Mouse (Mus musculus) Patski (cell line): ENCODE results near the gene Txn2. TPM values are rescaled to one million over a fixed set of nuclear protein-coding genes. Genes with fewer than 3 reads are reported as not detected.

Experiments
- ATAC-seq: fragments of 100-300 bp; one replicate; pipeline ENCODE4 v1.8.0; 2021
- CTCF ChIA-PET: fragments of 350-600 bp; sonication (Branson Sonifier 250); formaldehyde crosslinking; loops from one replicate; lab custom pipeline; 2022; ENCODE audit warnings: inconsistent platforms; lab: Charles Lee
- POLR2A ChIA-PET: fragments of 350-600 bp; sonication (Branson Sonifier 250); formaldehyde crosslinking; loops from one replicate; lab custom pipeline; 2022; ENCODE audit warnings: antibody characterized with exemption, inconsistent platforms; lab: Charles Lee
- DNase-seq: peaks from one replicate; pipeline ENCODE4 v3.0.0-alpha.2; 2011; ENCODE audit warnings: low read depth, low spot score
- H3K27me3 ChIP-seq: fragments of 371-371 bp; one replicate; pipeline ENCODE4 v1.5.1; 2021
- CTCF ChIP-seq: fragments of 100-300 bp; IDR thresholded peaks from one replicate; pipeline ENCODE4 v1.5.1; 2021
- in situ Hi-C: fragments of 300-500 bp; cut with MboI; formaldehyde crosslinking; loops from 3 replicates; pipeline ENCODE4 v1.11.1; 2018; ENCODE audit warnings: low pct_unique_long_range_greater_than_20kb, mixed read lengths
- polyA plus RNA-seq: library from polyadenylated mRNA; unstranded; gene quantifications from one replicate; pipeline ENCODE4 v1.2.3, GENCODE M21; 2021

Txn2 gene
- polyA plus RNA-seq, 1 experiment from 2014 or later = 181 TPM

DNA sequence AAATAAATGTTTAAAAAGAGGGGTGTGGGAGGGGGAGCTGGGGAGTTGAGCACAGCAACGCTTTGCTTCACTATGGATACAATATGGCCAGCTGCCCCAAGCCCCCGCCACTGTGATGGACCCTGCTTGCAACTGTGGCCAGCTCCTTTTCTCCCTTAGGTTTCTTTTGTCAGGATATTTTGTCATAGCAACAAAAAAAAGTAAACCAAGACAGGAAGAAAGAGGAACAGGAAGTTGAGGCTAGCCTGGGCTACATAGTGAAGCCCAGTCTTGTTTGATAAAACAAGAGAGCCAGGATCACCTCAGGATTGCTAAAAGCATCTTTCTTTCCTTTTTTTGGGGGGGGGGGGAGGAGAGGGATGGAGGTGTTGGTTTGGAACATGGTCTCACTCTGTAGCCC is 3.6 kb downstream of the Txn2 start:
- ChIA-PET POLR2A (interaction anchor here (0.7 kb wide), 1 partner anchor 694 kb away, joined by 5 read pairs; no protein-coding TSS in a partner anchor), CTCF (interaction anchor here (1.5 kb wide), 1 partner anchor 9 kb away, joined by 3 read pairs; no protein-coding TSS in a partner anchor)
- no peak for ATAC-seq
- DNase-seq = no peak
- in situ Hi-C loops = no loop called here
- no peak for TF ChIP-seq CTCF
- no peaks in the 10 kb centered on the region for H3K27me3 ChIP-seq

DNA sequence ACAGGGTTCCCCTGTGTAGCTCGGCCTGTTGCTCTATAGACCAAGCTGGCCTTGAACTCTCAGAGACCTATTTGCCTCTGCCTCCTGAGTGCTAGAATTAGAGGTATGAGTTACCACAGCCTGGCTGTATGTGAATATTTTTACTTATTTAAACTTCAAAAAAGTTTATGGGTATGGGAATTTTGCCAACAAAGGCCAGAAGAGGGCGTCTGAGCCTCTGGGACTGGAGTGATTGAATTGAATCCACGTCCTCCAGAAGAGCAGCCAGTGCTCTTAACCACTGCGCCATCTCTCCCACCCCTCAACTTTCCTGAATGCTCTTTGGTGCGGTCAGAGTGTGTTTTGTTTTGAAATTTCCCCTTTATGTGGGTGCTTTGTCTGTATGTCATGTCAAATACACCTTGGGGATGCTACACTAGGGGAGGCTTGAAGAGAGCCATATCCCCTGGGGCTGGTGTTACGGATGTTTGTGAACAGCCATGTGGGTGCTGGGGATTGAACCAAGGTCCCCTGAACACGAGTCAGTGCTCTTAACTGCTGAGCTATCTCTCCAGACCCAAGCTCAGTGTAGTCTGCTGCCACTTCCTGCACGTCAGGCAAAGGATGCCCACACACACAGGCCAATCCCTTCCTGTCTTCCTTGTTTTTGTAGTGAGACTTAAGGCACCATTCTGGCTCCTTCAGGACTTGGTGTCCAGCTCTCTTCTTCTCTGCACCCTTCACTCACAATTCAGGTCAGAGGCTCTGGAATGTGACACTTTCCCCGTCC is 5.4 kb downstream of the Txn2 start:
- DNase-seq (no peak), ATAC-seq (no peak)
- in situ Hi-C loops = no loop called here
- ChIA-PET POLR2A (interaction anchor here (0.7 kb wide), 1 partner anchor 121 kb away, joined by 3 read pairs; no protein-coding TSS in a partner anchor), CTCF (interaction anchor here (1.3 kb wide), 1 partner anchor 9 kb away, joined by 3 read pairs; no protein-coding TSS in a partner anchor)
- TF ChIP-seq CTCF = peak; percentile 48
- H3K27me3 ChIP-seq = no peaks in the 10 kb centered on the region

DNA sequence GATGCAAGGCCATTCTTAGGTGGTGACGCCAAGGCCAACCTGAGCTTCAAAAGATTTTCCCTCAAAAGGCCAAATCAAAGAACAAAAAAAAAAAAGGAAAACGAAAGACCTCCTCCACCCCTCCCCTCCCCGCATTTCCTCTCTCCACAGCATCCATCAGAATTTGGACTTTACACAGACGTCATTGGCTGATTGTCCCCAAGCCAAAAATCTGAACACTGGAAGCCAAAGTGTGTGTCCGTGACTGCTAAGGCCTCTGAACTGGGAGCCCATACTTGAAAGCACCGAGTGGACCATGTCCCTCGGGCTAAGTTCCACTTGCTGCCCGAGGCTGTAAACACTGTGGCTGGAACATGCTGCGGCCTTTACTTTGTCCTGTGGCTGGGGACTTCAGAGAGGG is 6.1 kb downstream of the Txn2 start:
- CTCF ChIA-PET = interaction anchor here (0.9 to 1.3 kb wide), 2 partner anchors 9 to 316 kb away, joined by 3 read pairs; no protein-coding TSS in a partner anchor
- in situ Hi-C loops = no loop called here

DNA sequence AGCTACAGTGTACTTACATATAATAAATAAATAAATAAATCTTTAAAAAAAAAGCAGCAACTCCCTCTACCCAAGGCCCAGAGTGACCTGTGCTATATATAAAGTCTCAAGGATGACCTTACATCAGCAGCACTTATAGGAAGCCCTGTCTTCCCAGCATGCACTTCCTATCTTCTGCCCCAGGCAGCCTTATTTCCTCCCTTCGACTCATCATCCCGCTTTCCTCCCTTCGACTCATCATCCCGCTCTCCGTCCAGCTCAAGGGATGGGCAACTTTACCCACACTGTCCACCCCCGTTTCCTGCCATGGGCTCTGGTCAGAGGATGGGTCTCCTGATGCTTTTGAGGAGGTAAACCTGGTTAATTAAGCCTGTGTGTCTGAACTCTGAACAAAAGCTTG is 7.2 kb downstream of the Txn2 start:
- in situ Hi-C loops = no loop called here
- no peak for TF ChIP-seq CTCF
- ATAC-seq = no peak
- ChIA-PET CTCF (interaction anchor here (1.0 to 1.5 kb wide), 4 partner anchors 97 to 164 kb away, joined by 3 to 4 read pairs (median 4); no protein-coding TSS in a partner anchor), POLR2A (no interaction called here)
- no peak for DNase-seq
- no peaks in the 10 kb centered on the region for H3K27me3 ChIP-seq

More for the DNA sequence above, 6.1 kb downstream of the Txn2 start:
- ATAC-seq (no peak), DNase-seq (no peak)
- H3K27me3 ChIP-seq = no peaks in the 10 kb centered on the region
- POLR2A ChIA-PET = interaction anchor here (0.7 kb wide), 1 partner anchor 121 kb away, joined by 3 read pairs; no protein-coding TSS in a partner anchor
- TF ChIP-seq CTCF = no peak

DNA sequence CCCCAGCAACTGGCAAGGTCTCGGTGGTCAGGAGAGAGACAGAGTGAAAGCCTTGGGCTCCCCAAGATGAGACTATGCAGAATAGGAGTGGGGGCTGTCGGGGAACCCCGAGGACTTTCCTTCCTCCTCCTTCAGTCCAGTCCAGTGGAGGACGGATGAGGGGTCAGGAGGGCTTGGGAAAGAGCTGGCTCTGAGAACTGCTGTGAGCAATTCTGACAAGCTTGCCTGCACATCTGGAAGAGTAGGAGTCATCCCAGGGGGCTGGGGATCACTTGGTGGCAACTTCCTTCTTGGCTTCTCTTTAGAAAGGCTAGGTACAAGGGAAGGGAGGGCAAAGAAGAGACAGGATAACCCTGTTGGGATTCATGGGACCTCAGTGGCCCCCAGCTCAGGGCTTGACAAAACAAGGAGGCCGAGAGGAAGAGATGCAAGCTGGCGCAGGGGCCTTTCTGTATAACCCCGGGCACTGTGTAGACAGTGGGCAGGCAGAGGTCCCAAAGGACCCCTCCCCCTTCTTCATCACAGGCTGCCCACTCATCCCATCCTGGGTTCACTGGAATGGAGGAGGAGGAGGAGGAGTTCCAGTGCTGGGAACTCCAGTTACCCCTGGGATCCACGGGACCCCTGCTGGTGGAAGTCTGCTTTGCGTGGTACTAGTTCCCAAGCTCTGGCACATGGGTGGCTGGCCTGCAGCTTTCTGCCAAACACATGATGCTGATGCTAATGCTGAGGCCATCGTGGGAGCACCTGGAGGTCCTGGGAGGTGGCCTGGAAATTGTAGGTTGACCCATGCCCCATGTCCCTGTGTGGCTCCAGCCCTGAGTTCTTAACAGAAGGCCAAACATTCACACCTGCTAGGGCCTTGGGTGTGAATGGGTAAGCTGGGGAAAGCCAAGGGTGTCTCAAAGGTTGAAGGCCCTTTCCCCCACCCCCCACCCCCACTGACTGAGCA is 8.0 kb downstream of the Txn2 start:
- no peak for TF ChIP-seq CTCF
- CTCF ChIA-PET = interaction anchor here (0.8 to 1.5 kb wide), 5 partner anchors 13 to 163 kb away, joined by 3 to 4 read pairs (median 3); no protein-coding TSS in a partner anchor

DNA sequence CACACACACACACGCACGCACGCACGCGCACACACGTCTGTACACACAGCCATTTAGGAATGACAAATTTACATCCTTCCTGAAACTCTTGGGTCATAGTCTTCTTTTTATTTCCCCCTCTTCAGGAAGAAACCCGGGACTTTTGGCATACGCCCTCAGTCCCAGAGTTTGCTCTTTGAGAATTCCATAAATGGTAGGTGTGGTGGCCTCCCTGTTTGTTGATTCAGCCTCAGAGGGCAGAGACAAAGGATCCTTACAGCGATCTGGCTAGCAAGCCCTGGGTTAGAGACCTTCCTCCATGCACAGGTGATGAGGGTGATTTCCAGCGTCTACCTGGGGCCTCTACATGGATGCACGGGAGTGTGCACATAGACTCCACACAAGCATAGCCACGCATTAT is 9.4 kb downstream of the Txn2 start:
- in situ Hi-C loops = loop anchor here (5.0 to 10.0 kb wide), 2 partner anchors 75 to 132 kb away; partner anchors contain the start of gene Myh9
- no peak for TF ChIP-seq CTCF
- DNase-seq (no peak), ATAC-seq (no peak)
- ChIA-PET CTCF (no interaction called here), POLR2A (interaction anchor here (0.7 to 0.9 kb wide), 2 partner anchors 26 to 174 kb away, joined by 5 to 6 read pairs; no protein-coding TSS in a partner anchor)
- no peaks in the 10 kb centered on the region for H3K27me3 ChIP-seq

More for the DNA sequence above, 8.0 kb downstream of the Txn2 start:
- ATAC-seq = peak; percentile 37
- POLR2A ChIA-PET = interaction anchor here (0.6 to 0.9 kb wide), 2 partner anchors 87 to 1888 kb away, joined by 3 to 6 read pairs; no protein-coding TSS in a partner anchor
- in situ Hi-C loops = no loop called here
- H3K27me3 ChIP-seq = no peaks in the 10 kb centered on the region
- DNase-seq = no peak

DNA sequence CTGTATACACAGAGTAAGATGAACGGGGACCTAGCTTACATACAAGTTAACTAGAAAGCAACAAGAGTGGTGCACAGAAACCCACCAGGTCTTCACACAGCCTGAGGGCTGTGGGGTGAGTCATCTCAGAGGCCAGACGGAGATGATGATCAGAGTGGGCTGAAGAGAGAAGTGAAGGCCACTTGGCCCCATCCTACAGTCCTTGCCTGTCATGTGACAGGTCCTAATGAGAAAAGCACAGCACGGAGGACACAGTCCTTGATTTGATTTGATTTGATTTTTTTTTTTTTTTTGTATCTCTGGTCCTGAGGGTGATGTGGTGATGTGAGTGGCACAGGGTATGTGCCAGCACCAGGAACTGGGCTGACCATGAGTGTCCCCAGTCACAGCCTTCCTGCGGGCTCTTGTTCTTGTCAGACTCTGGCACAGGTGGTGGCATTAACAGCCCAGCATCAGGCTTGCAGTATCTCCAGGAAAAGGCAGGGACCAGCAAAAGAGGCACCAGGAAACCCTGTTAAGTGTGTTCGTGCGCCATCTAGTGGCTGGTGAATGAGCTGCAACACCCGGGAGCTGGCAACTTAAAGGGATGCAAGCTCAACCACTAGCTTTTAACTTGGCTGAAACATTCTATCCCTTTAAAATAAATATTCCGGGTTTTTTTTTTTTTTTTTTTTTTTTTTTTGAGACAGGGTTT is 11.8 kb downstream of the Txn2 start:
- DNase-seq = no peak

DNA sequence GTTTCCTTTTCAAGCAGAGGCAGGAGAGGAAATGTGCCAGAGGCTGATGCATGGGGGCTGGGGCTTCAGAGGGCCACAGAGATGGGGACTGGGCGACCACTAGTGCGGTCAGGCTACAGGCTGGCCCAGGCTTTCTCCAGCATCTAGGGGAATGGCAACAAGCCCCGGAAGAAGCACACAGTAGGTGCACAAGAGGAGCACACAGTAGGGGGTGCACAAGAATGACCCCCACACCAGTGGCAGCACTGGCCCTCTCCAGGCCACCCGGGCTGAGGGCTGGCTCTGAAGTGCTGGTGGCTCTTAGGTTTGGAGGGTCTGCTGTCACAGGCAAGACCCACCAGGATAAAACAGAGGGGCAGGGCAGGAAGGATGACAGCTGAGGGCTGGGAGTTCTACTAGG is 13.5 kb downstream of the Txn2 start:
- POLR2A ChIA-PET = interaction anchor here (1.4 kb wide), 1 partner anchor 74 kb away, joined by 7 read pairs; the partner anchor contains the start of gene Myh9
- DNase-seq = no peak
- no peaks in the 10 kb centered on the region for H3K27me3 ChIP-seq
- CTCF ChIA-PET = interaction anchor here (1.8 kb wide), 1 partner anchor 77 kb away, joined by 5 read pairs; no protein-coding TSS in a partner anchor
- in situ Hi-C loops = loop anchor here (5.0 to 10.0 kb wide), 2 partner anchors 70 to 128 kb away; partner anchors contain the start of gene Myh9
- ATAC-seq = no peak
- no peak for TF ChIP-seq CTCF

More for the DNA sequence above, 11.8 kb downstream of the Txn2 start:
- H3K27me3 ChIP-seq = no peaks in the 10 kb centered on the region
- ChIA-PET CTCF (interaction anchor here (0.6 to 2.7 kb wide), 37 partner anchors 10 to 155 kb away, joined by 3 to 12 read pairs (median 4); partner anchors contain the start of gene Txn2), POLR2A (interaction anchor here (0.5 to 1.5 kb wide), 6 partner anchors 29 to 106 kb away, joined by 3 to 7 read pairs (median 3); partner anchors contain the start of gene Myh9)
- TF ChIP-seq CTCF = no peak
- in situ Hi-C loops = loop anchor here (5.0 to 10.0 kb wide), 2 partner anchors 72 to 130 kb away; partner anchors contain the start of gene Myh9
- ATAC-seq = no peak

DNA sequence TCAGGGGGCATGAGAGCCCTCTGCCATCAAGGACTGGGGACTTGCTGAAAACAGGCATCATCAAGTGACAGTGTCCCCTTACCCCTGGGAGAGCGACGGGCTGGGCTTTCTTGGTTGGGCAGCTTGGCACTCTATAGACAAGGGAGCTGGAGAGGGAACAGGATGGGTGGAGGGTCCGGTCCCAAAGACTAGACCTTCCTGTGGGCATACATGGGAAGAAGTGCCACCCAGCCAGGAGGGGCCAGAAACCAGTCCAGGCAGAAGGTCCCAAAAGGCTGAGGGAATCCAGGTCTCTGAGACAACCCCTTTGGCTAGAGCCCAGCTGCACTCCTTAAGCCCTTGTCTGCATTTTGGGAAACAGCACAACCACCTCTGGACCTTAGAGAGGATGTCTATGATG is 14.3 kb downstream of the Txn2 start:
- no peaks in the 10 kb centered on the region for H3K27me3 ChIP-seq
- POLR2A ChIA-PET = interaction anchor here (1.0 kb wide), 1 partner anchor 130 kb away, joined by 4 read pairs; no protein-coding TSS in a partner anchor
- CTCF ChIA-PET = no interaction called here
- in situ Hi-C loops = loop anchor here (10.0 kb wide), 1 partner anchor 70 kb away; the partner anchor contains the start of gene Myh9
- no peak for DNase-seq
- TF ChIP-seq CTCF = no peak
- no peak for ATAC-seq
